Mouse (Mus musculus) heart, adult 2 months (tissue): Measurements from ENCODE around the gene Tectb. TPM values are rescaled to one million over a fixed set of nuclear protein-coding genes. Genes with fewer than 3 reads are reported as not detected.

ENCODE experiments used
- DNase-seq, 2 experiments: peaks; one replicate each; pipeline ENCODE4 v3.0.0; 2021
- H3K27ac ChIP-seq: fragments of 200-600 bp; 2 replicates; pipeline ENCODE4 v1.8.1; 2022
- H3K27me3 ChIP-seq: fragments of 200-500 bp; 2 replicates; pipeline ENCODE4 v1.6.1; 2012; ENCODE audit warnings: mild to moderate bottlenecking, low read length, inconsistent platforms, mixed read lengths; ENCODE audit not compliant: control insufficient read depth, insufficient read depth
- H3K36me3 ChIP-seq: fragments of 200-500 bp; 2 replicates; pipeline ENCODE4 v1.6.1; 2012; ENCODE audit warnings: low read length, inconsistent platforms; ENCODE audit not compliant: control insufficient read depth, insufficient read depth
- H3K4me1 ChIP-seq: fragments of 200-500 bp; 2 replicates; pipeline ENCODE4 v1.6.1; 2011; ENCODE audit warnings: low read length; ENCODE audit not compliant: control insufficient read depth, insufficient read depth
- H3K4me3 ChIP-seq: fragments of 200-600 bp; 2 replicates; pipeline ENCODE4 v1.8.1; 2022
- H3K79me2 ChIP-seq: fragments of 200-500 bp; replicated peaks from 2 replicates; pipeline ENCODE4 v1.6.1; 2012; ENCODE audit warnings: mild to moderate bottlenecking, inconsistent platforms, low read length, moderate library complexity, mixed read lengths; ENCODE audit not compliant: control insufficient read depth, insufficient read depth
- H3K9ac ChIP-seq: fragments of 200-500 bp; 2 replicates; pipeline ENCODE4 v1.6.1; 2012; ENCODE audit warnings: low read depth, mild to moderate bottlenecking, control low read depth, inconsistent platforms, low read length, mixed read lengths
- CTCF ChIP-seq: fragments of 200-600 bp; IDR thresholded peaks from 2 replicates; pipeline ENCODE4 v1.8.1; 2022; ENCODE audit warnings: antibody characterized with exemption, mild to moderate bottlenecking, moderate library complexity
- EP300 ChIP-seq: fragments of 200-500 bp; IDR thresholded peaks from 2 replicates; pipeline ENCODE4 v1.6.1; 2011; ENCODE audit warnings: low read depth, low read length, control low read depth; ENCODE audit not compliant: insufficient read depth
- POLR2A ChIP-seq: fragments of 200-500 bp; IDR thresholded peaks from 2 replicates; pipeline ENCODE4 v1.6.1; 2011; ENCODE audit warnings: mild to moderate bottlenecking, low read depth, low read length, control low read depth; ENCODE audit not compliant: insufficient read depth
- WGBS: fragments of 180-500 bp; shearing (Covaris S2); methylation state at CpG from one replicate; pipeline ENCODE4 v1.1.7; 2018; 5-methylcytosine and 5-hydroxymethylcytosine counted together
- intact Hi-C: fragments of 180-260 bp; cut with DNase I; formaldehyde crosslinking; loops from one replicate; pipeline ENCODE4 v1.15.1; 2025
- polyA plus RNA-seq: library from polyadenylated mRNA; depleted of rRNA; stranded (reverse); fragments of >200 nt; gene quantifications from 2 replicates; pipeline ENCODE4 v1.2.3, GENCODE M21; 2012
- total RNA-seq, 2 experiments: library from RNA; stranded (reverse); gene quantifications; 2 replicates each; pipeline ENCODE4 v1.2.3; 2021

The Tectb gene
- total and polyA plus RNA-seq, 3 experiments, result 0.16 to 0.23 (median 0.21) TPM

- H3K9ac ChIP-seq, result no peak overlapping the region
- H3K36me3 ChIP-seq, result no peaks in the 10 kb centered on the region
- peaks cover 13% of the 10 kb centered on the region for H3K4me1 ChIP-seq
- no peak overlapping the region for H3K4me3 ChIP-seq
- no peak overlapping the region for H3K27ac ChIP-seq
- intact Hi-C loops, result no loop called here
- WGBS, result 32% methylated on average over 7 of the region's 7 CpGs
- TF ChIP-seq POLR2A, result no peak
- no peak for TF ChIP-seq CTCF
- TF ChIP-seq EP300, result no peak
- DNase-seq, result no peak
- H3K27me3 ChIP-seq, result no peaks in the 10 kb centered on the region
- no peaks in the 10 kb centered on the region for H3K79me2 ChIP-seq
Observed at GRCm38 (mm10) chr19:55137884-55138283, 42.6 kb upstream of the Tectb start.

- H3K4me1 ChIP-seq, result peaks cover 13% of the 10 kb centered on the region
Observed at GRCm38 (mm10) chr19:55138506-55138905, 42.0 kb upstream of the Tectb start.

GRCm38 (mm10) chr19:55139301-55139700 is 41.2 kb upstream of the Tectb start:
- peaks cover 13% of the 10 kb centered on the region for H3K4me1 ChIP-seq
- H3K27me3 ChIP-seq, result no peaks in the 10 kb centered on the region
- no peak overlapping the region for H3K9ac ChIP-seq
- H3K27ac ChIP-seq, result no peak overlapping the region
- no peak for DNase-seq
- H3K4me3 ChIP-seq, result no peak overlapping the region
- H3K79me2 ChIP-seq, result no peaks in the 10 kb centered on the region
- TF ChIP-seq CTCF, result no peak
- no peak for TF ChIP-seq EP300
- WGBS, result 82% methylated on average over 7 of the region's 7 CpGs
- intact Hi-C loops, result no loop called here
- H3K36me3 ChIP-seq, result no peaks in the 10 kb centered on the region

More at GRCm38 (mm10) chr19:55138506-55138905, 42.0 kb upstream of the Tectb start:
- H3K79me2 ChIP-seq, result no peaks in the 10 kb centered on the region
- DNase-seq, result no peak
- no peak overlapping the region for H3K9ac ChIP-seq
- TF ChIP-seq POLR2A (no peak), CTCF (no peak), EP300 (no peak)
- WGBS, result 81% methylated on average over 7 of the region's 7 CpGs
- no peak overlapping the region for H3K4me3 ChIP-seq
- intact Hi-C loops, result no loop called here
- H3K36me3 ChIP-seq, result no peaks in the 10 kb centered on the region
- no peak overlapping the region for H3K27ac ChIP-seq
- no peaks in the 10 kb centered on the region for H3K27me3 ChIP-seq

GRCm38 (mm10) chr19:55143391-55144300 is 36.9 kb upstream of the Tectb start:
- Histone ChIP-seq H3K27me3 (no peaks in the 10 kb centered on the region), H3K9ac (no peak overlapping the region), H3K4me1 (no peaks in the 10 kb centered on the region), H3K4me3 (no peak overlapping the region), H3K79me2 (no peaks in the 10 kb centered on the region), H3K27ac (no peak overlapping the region), H3K36me3 (no peaks in the 10 kb centered on the region)
- TF ChIP-seq CTCF (no peak), EP300 (no peak), POLR2A (no peak)
- no peak for DNase-seq
- intact Hi-C loops, result no loop called here
- WGBS, result 52% methylated on average over 11 of the region's 11 CpGs

GRCm38 (mm10) chr19:55144691-55145090 is 35.8 kb upstream of the Tectb start:
- intact Hi-C loops, result no loop called here
- no peaks in the 10 kb centered on the region for H3K4me1 ChIP-seq
- no peaks in the 10 kb centered on the region for H3K36me3 ChIP-seq
- no peak for DNase-seq
- 70% methylated on average over 5 of the region's 5 CpGs for WGBS
- no peak overlapping the region for H3K27ac ChIP-seq
- H3K9ac ChIP-seq, result no peak overlapping the region
- TF ChIP-seq CTCF (no peak), POLR2A (no peak), EP300 (no peak)
- H3K79me2 ChIP-seq, result no peaks in the 10 kb centered on the region
- H3K27me3 ChIP-seq, result no peaks in the 10 kb centered on the region
- H3K4me3 ChIP-seq, result no peak overlapping the region

- Histone ChIP-seq H3K27ac (no peak overlapping the region), H3K36me3 (no peaks in the 10 kb centered on the region), H3K9ac (no peak overlapping the region), H3K27me3 (no peaks in the 10 kb centered on the region), H3K4me1 (no peaks in the 10 kb centered on the region), H3K4me3 (no peak overlapping the region), H3K79me2 (no peaks in the 10 kb centered on the region)
- intact Hi-C loops, result no loop called here
- DNase-seq, result no peak
- 80% methylated on average over 2 of the region's 2 CpGs for WGBS
- TF ChIP-seq POLR2A (no peak), EP300 (no peak)
Observed at GRCm38 (mm10) chr19:55145136-55145535, 35.4 kb upstream of the Tectb start.
